Comparison of ENCODE assay signal across 10 mouse cellular contexts in genomic region chr11:115384587-115384986, GRCm38 (mm10). TPM values are rescaled to one million over a fixed set of nuclear protein-coding genes. Genes with fewer than 3 reads are reported as not detected.
DNase-seq lines count a peak whose midpoint lies in the region; ATAC-seq and TF ChIP-seq lines count a peak whose summit lies in the region.
"Had no signal": no experiment of that assay in that cellular context is flagged by ENCODE, and none has a peak within 500 bp of the region (broad histone marks: within the 10 kb centered on the region; RNA-seq: fewer than 3 reads in every experiment).

No protein-coding gene starts in this region.

- DNase-seq in kidney, adult 2 months, result peak; percentile 43
- DNase-seq in kidney, adult 11 months, result no peak
- DNase-seq in adrenal gland, adult 2 months, result peak; percentile 91
- no peak for DNase-seq in forebrain, embryonic 14.5 days (ENCODE audit: low spot score)
- DNase-seq in spleen, adult 12 weeks (ENCODE audit: low spot score), result no peak
- DNase-seq in urinary bladder, adult 2 months (ENCODE audit: low spot score), result no peak
- DNase-seq in left cerebral cortex, adult 9 months (ENCODE audit: low spot score in 2 of 2), result no peak
- DNase-seq: cerebellum, adult 9-10 months had no signal

- no peak for TF ChIP-seq CTCF in kidney, adult 2 months (conservative IDR thresholded peaks at IDR 0.05; ENCODE audit: insufficient read depth, insufficient read length, low read depth, low read length)

- H3K4me3 ChIP-seq in kidney, adult 2 months (ENCODE audit: insufficient read depth, low read depth, low read length), result no peak overlapping the region
- no peak overlapping the region for H3K4me3 ChIP-seq in forebrain, embryonic 14.5 days (ENCODE audit: low read depth, low read length)
- H3K4me3 ChIP-seq in midbrain, embryonic 12.5 days, result no peak overlapping the region

- ATAC-seq in forebrain, embryonic 14.5 days, result no peak
- ATAC-seq in midbrain, embryonic 12.5 days (ENCODE audit: low FRiP score, low read depth), result no peak
- ATAC-seq: Patski had no signal

- no peaks in the 10 kb centered on the region for H3K4me1 ChIP-seq in kidney, adult 2 months (ENCODE audit: control insufficient read depth, insufficient read depth, low read length)
- H3K4me1 ChIP-seq in forebrain, embryonic 14.5 days (ENCODE audit: control insufficient read depth, insufficient read depth, low read length), result peaks cover 23% of the 10 kb centered on the region
- H3K4me1 ChIP-seq in midbrain, embryonic 12.5 days, result peaks cover 43% of the 10 kb centered on the region

- no peaks in the 10 kb centered on the region for H3K27me3 ChIP-seq in kidney, adult 2 months (replicated peaks; ENCODE audit: control insufficient read depth, insufficient read depth, low read length)
- H3K27me3 ChIP-seq in forebrain, embryonic 14.5 days (replicated peaks; ENCODE audit: control insufficient read depth, insufficient read depth, low read length), result no peaks in the 10 kb centered on the region
- H3K27me3 ChIP-seq in midbrain, embryonic 12.5 days, result no peaks in the 10 kb centered on the region
- H3K27me3 ChIP-seq: Patski had no signal

- no peak overlapping the region for H3K27ac ChIP-seq in kidney, adult 2 months (ENCODE audit: insufficient read depth, low read depth, low read length)
- H3K27ac ChIP-seq in forebrain, embryonic 14.5 days (ENCODE audit: low read depth, low read length), result no peak overlapping the region
- no peak overlapping the region for H3K27ac ChIP-seq in midbrain, embryonic 12.5 days (replicated peaks)

- no peak for TF ChIP-seq POLR2A in kidney, adult 2 months (IDR thresholded peaks at IDR 0.05; ENCODE audit: low read depth, low read length)

- no peaks in the 10 kb centered on the region for H3K36me3 ChIP-seq in kidney, adult 2 months (ENCODE audit: control insufficient read depth, insufficient read depth, low read length)
- H3K36me3 ChIP-seq in forebrain, embryonic 14.5 days (ENCODE audit: control insufficient read depth, insufficient read depth, low read length), result peaks cover 6% of the 10 kb centered on the region; the same call in 1 of the 2 replicates
- 0 out of 2 replicates have a peak, but pooled peaks cover 8% of the 10 kb centered on the region for H3K36me3 ChIP-seq in midbrain, embryonic 12.5 days

- H3K9me3 ChIP-seq in forebrain, embryonic 14.5 days (replicated peaks; ENCODE audit: control insufficient read depth, low read length), result no peaks in the 10 kb centered on the region
- no peaks in the 10 kb centered on the region for H3K9me3 ChIP-seq in midbrain, embryonic 12.5 days

- peak overlapping the region; percentile 88 for H3K4me2 ChIP-seq in forebrain, embryonic 14.5 days (ENCODE audit: low read length)
- peak overlapping the region; percentile 86 for H3K4me2 ChIP-seq in midbrain, embryonic 12.5 days (replicated peaks)

- no peak overlapping the region for H3K9ac ChIP-seq in forebrain, embryonic 14.5 days (ENCODE audit: low read length)
- peak overlapping the region; percentile 34 for H3K9ac ChIP-seq in midbrain, embryonic 12.5 days (replicated peaks)

- 75% methylated on average over 5 of the region's 5 CpGs for WGBS in kidney, adult 2 months
- WGBS in forebrain, embryonic 14.5 days, result 82% methylated on average over 5 of the region's 5 CpGs
- WGBS in midbrain, embryonic 12.5 days, result 73% methylated on average over 5 of the region's 5 CpGs

RNA-seq across cellular contexts. Expression of gene Cdr2l, which starts 2.9 kb away (rescaled TPM):
- polyA plus RNA-seq in kidney, adult 2 months (2012; rRNA removed), result 5.3 and 5.6 TPM in 2 replicates
- 100 to 1,000 TPM in 1 of 2 experiments, 10 to 100 TPM in 1; 67.8 to 169 TPM for total RNA-seq in adrenal gland, adult 2 months (2021)
- polyA plus RNA-seq in adrenal gland, adult 2 months (2012; rRNA removed), result 63.0 and 75.9 TPM in 2 replicates
- 17.7 and 19.0 TPM in 2 replicates for polyA plus RNA-seq in forebrain, embryonic 14.5 days (2014; fragmentation: Nextera tagmentation; extraction: Ambion mirVana)
- polyA plus RNA-seq in midbrain, embryonic 12.5 days (2016; fragmentation: Nextera tagmentation; extraction: Ambion mirVana), result 32.4 and 36.6 TPM in 2 replicates
- polyA plus RNA-seq in urinary bladder, adult 2 months (2012; rRNA removed), result 10.8 and 11.9 TPM in 2 replicates

RNA-seq across cellular contexts. Expression of gene Hid1, which starts 17.0 kb away (rescaled TPM):
- 5.4 and 6.1 TPM in 2 replicates for polyA plus RNA-seq in kidney, adult 2 months (2012; rRNA removed)
- total RNA-seq in adrenal gland, adult 2 months (2021), result 10 to 100 TPM; 23.8 to 25.0 TPM
- polyA plus RNA-seq in adrenal gland, adult 2 months (2012; rRNA removed), result 27.1 and 27.3 TPM in 2 replicates
- 32.0 and 36.3 TPM in 2 replicates for polyA plus RNA-seq in forebrain, embryonic 14.5 days (2014; fragmentation: Nextera tagmentation; extraction: Ambion mirVana)
- 32.9 and 38.6 TPM in 2 replicates for polyA plus RNA-seq in midbrain, embryonic 12.5 days (2016; fragmentation: Nextera tagmentation; extraction: Ambion mirVana)
- 28.4 and 30.5 TPM in 2 replicates for polyA plus RNA-seq in urinary bladder, adult 2 months (2012; rRNA removed)

RNA-seq across cellular contexts. Expression of gene Mrpl58, which starts 19.0 kb away (rescaled TPM):
- polyA plus RNA-seq in kidney, adult 2 months (2012; rRNA removed), result 145 and 146 TPM in 2 replicates
- 100 to 1,000 TPM; 163 to 165 TPM for total RNA-seq in adrenal gland, adult 2 months (2021)
- 96.1 and 100 TPM in 2 replicates for polyA plus RNA-seq in adrenal gland, adult 2 months (2012; rRNA removed)
- polyA plus RNA-seq in forebrain, embryonic 14.5 days (2014; fragmentation: Nextera tagmentation; extraction: Ambion mirVana), result 203 and 253 TPM in 2 replicates
- polyA plus RNA-seq in midbrain, embryonic 12.5 days (2016; fragmentation: Nextera tagmentation; extraction: Ambion mirVana), result 234 and 265 TPM in 2 replicates
- polyA plus RNA-seq in urinary bladder, adult 2 months (2012; rRNA removed), result 89.3 and 89.6 TPM in 2 replicates

RNA-seq across cellular contexts. Expression of gene Atp5h, which starts 35.2 kb away (rescaled TPM):
- polyA plus RNA-seq in kidney, adult 2 months (2012; rRNA removed), result 296 and 478 TPM in 2 replicates
- total RNA-seq in adrenal gland, adult 2 months (2021), result 100 to 1,000 TPM; 734 to 761 TPM
- polyA plus RNA-seq in adrenal gland, adult 2 months (2012; rRNA removed), result 14.2 and 14.9 TPM in 2 replicates
- polyA plus RNA-seq in forebrain, embryonic 14.5 days (2014; fragmentation: Nextera tagmentation; extraction: Ambion mirVana), result 768 and 904 TPM in 2 replicates
- 873 and 889 TPM in 2 replicates for polyA plus RNA-seq in midbrain, embryonic 12.5 days (2016; fragmentation: Nextera tagmentation; extraction: Ambion mirVana)
- 561 and 600 TPM in 2 replicates for polyA plus RNA-seq in urinary bladder, adult 2 months (2012; rRNA removed)

RNA-seq across cellular contexts. Expression of gene Kctd2, which starts 35.3 kb away (rescaled TPM):
- 35.4 and 37.8 TPM in 2 replicates for polyA plus RNA-seq in kidney, adult 2 months (2012; rRNA removed)
- total RNA-seq in adrenal gland, adult 2 months (2021), result 10 to 100 TPM; 52.1 to 72.0 TPM
- polyA plus RNA-seq in adrenal gland, adult 2 months (2012; rRNA removed), result 62.9 and 80.0 TPM in 2 replicates
- polyA plus RNA-seq in forebrain, embryonic 14.5 days (2014; fragmentation: Nextera tagmentation; extraction: Ambion mirVana), result 17.8 and 17.9 TPM in 2 replicates
- polyA plus RNA-seq in midbrain, embryonic 12.5 days (2016; fragmentation: Nextera tagmentation; extraction: Ambion mirVana), result 32.0 and 40.4 TPM in 2 replicates
- 35.6 TPM in 2 replicates for polyA plus RNA-seq in urinary bladder, adult 2 months (2012; rRNA removed)

Comparison
In these comparisons a context has a peak if more than half of its experiments do, and no peak if none do; other contexts are left out.
1. DNase-seq: peak in kidney, adult 2 months (single experiment) and adrenal gland, adult 2 months (single experiment); none in kidney, adult 11 months (single experiment), forebrain, embryonic 14.5 days (single experiment), spleen, adult 12 weeks (single experiment), urinary bladder, adult 2 months (single experiment) and left cerebral cortex, adult 9 months (0 of 2).